Mouse (Mus musculus) v-Abl transformed pro-B cells (cell line): ENCODE measurements around the gene Tnfrsf25.

Experiments
- in situ Hi-C, 2 experiments: fragments of 400-800 bp; cut with MboI; formaldehyde crosslinking; loops; one replicate each; pipeline ENCODE4 v1.15.1; 2025; ENCODE audit not compliant: unreplicated experiment in 2 of 2

Tnfrsf25 gene

DNA sequence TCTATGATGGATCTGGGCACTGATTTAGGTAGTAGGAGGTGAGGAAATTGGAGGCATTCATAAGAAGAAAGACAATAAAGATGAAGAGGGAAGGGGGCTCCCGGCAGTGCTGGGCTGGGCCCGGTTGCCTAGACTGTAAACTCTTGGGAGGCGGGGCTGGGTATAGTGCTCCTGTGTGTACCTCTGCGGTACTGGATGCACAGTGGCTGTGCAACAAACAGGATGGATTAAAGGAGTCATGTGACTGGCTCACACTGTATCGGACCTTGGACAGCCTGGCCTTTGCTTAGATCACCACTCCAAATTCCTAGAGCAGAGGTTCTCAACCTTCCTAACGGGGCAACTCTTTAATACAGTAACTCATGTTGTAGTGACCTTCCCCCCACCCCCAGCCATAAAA is 45.9 kb downstream of the Tnfrsf25 start:
- in situ Hi-C loops, result loop anchor here in 1 of 2 experiments (25.0 kb wide), 1 partner anchor 1801 kb away; the partner anchor contains the start of gene A430005L14Rik

DNA sequence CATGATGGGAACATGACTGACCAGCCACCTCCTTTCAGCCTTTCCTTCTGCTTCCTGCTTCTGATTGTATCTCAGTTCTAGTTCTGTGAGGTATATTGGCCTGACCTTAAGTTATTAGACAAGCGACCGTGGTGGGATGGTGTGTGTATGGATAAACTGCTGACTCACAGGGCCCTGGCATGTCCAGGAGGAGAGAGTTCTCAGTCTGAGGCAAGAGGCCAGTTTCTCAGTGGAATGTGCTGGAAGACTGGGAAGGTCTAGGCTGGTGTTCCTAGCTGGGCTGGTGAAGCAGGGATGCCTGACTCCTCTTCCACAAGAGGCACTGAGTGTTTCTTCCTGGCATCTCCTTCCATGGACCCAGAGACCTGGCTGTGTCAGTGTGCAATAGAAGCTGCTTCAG is 47.0 kb downstream of the Tnfrsf25 start:
- in situ Hi-C loops, result loop anchor here in 1 of 2 experiments (25.0 kb wide), 1 partner anchor 1800 kb away; the partner anchor contains the start of gene A430005L14Rik

DNA sequence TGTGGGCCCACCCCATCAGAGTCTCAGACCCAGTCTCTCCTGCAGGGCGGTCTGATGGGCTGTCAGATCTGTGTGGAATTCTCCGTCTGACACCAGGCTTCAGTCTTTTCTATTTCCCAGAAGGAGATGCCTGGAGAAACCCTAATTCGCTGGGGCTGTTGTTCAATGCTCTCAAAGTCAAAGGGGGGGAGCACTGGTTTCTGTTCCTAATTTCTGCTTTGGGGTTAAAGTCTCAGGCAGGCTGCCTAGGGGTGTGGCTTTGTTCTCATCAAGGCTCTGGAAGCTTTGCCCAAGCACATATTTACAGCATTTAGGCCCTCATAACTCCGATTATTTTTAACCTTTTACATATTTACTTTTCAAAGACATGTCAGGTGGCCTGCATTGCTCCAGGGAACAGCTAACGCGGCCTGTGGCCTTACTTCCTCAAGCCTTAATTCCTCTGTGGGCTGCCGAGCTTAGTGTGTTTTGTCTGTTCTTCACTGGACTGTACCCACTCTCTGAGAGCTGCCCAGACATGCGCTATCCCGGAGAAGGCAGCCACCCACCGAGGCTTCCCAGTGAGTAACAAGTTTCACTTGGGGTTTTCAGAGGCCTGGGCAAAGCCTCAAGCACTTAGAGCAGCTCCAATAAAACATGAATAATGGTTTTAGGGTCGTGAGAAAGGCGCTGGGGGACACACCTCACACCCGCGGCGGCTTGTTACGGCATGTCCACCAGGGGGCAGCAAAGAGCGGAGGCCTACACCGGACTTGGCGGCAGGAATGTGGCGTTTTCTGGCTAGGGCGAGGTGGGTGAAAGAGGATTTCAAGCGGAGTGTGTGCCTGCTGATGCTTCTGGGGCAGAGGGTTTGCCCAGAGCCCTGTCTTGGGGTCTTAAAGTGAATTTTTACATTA is 49.5 kb downstream of the Tnfrsf25 start:
- in situ Hi-C loops, result loop anchor here in 1 of 2 experiments (25.0 kb wide), 1 partner anchor 1797 kb away; the partner anchor contains the start of gene A430005L14Rik

DNA sequence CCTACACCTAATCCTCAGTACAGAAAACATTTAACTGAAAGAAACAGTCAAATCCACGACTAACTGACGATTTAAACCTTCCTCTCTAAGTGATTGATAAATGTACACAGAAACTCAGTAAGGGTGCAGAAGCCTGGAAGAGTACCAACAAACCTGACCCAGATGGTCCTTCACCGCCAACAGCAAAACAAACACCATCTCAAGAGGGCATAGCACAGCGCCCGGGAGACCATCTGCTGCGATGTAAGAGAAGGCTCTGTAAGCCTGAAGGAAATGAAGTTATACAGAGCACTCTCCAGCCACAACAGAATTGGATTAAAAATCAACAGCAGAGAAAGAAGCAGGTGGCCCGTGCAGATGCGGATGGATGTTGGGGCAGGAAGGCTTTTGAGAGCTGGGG is 52.3 kb downstream of the Tnfrsf25 start:
- in situ Hi-C loops, result loop anchor here in 1 of 2 experiments (25.0 kb wide), 1 partner anchor 1794 kb away; the partner anchor contains the start of gene A430005L14Rik

DNA sequence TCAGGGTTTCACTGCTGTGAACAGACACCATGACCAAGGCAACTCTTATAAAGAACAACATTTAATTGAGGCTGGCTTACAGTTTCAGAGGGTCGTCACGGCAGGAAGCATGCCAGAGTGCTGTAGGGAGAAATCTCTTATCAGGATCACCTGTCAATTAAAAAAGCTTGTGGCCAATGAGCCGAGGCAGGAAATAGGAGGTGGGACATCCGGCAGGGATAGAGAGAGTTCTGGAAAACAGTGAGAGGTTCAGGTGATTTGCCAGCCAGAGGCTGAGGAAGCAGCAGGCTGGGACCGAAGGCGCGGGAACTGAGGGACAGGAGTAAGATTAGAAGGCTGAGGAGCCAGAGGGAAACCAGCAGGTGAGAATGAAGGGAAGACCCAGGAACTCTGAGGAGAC is 53.4 kb downstream of the Tnfrsf25 start:
- in situ Hi-C loops, result loop anchor here in 1 of 2 experiments (25.0 kb wide), 1 partner anchor 1793 kb away; the partner anchor contains the start of gene A430005L14Rik
